Mouse (Mus musculus): ENCODE data around the gene Lrrc29.

Gene Lrrc29

DNA sequence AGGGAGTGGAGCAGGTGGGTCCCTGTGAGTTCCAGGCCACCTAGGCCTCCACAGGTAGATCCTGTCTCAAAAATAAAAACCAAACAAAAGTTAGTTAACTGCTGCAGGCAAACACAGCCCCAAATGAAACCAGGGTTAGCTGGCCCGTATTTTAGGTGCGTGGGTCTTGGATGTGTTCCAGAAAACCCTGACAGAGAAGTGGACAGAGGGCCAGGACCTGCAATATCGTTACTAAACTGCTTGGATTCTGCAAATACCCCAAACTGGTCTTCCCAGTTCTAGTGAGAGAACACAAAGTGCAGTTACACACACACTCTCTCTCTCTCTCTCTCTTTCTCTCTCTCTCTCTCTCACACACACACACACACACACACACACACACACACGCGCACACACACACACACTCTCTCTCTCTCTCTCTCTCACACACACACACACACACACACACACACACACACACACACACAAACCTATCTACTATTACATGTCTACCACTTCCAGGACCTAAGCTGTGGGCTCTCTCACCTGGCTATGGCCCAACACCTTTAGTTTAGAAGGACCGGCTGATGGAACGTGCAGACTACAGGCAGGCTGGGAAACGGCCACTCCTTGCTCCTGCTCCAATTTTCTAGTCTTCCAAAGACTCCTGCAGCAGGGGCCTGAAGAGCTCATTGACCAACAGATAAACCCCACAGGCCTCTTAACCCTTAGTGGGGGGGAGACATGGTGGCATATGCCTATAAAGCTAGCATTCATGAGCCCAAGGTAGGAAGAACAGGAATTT, 17.9 kb upstream of the Lrrc29 start:
- no peak for DNase-seq

GRCm38 (mm10) chr8:105342768-105343167, 16.7 kb upstream of the Lrrc29 start:
- DNase-seq = no peak

GRCm38 (mm10) chr8:105341399-105341798, 15.3 kb upstream of the Lrrc29 start:
- DNase-seq = no peak

GRCm38 (mm10) chr8:105339886-105340635, 14.0 kb upstream of the Lrrc29 start:
- DNase-seq = no peak

- no peak for DNase-seq
Observed at GRCm38 (mm10) chr8:105338992-105339391, 12.9 kb upstream of the Lrrc29 start.

DNA sequence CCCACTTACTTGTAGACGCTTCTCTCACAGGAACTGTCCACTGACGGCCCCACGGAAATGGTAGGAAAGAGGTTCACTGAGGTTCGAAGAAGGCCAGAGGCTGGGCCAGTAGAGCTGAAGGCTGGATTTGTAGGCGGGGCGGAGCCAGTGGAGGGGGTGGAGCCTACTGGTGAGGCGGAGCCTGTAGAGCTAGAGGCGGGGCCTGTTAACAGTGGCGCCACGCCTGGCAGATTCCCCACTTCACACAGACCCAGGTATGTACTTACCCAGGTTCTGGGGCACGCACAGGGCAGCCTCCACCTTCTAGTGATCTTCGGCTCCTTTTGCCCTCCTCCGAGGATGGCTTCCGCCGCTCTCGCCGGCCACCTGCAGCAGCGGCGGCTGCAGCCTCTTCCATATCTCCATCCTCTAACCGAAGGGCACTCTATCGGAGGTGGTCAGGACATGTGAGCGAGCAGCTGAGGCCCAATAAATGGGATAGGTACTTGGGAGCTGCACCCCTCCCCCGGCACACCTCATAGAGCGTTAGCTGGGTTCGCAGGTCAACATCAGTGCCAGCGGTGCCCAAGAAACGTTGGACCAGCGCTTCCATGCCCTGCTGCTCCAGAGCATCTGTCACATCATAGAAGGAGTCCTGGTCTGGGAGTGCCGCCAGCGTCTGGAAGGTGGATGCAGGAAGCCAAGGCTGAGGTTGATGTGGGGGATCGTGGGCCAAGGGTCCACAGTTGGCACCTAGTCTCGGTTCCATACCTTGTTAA, 10.5 kb upstream of the Lrrc29 start:
- DNase-seq = no peak

DNA sequence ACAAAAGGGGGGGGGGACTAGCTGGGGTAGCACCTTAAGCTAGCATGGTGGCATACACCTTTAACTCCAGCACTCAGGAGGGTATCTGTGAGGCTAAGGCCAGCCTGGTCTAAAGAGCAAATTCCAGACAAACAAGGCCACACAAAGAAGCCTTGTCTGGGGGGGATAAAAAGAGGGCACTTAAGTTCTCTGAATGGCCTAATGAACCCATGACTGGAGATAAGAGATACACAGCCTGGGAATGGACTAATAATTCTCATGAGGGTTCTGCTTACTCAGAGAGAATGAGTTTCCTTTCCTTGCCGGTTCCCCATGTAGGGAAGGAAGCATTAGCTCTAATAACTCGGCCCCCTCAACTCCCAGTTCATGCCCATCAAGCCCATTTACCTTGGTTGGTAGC, 6.4 kb upstream of the Lrrc29 start:
- DNase-seq = no peak

DNA sequence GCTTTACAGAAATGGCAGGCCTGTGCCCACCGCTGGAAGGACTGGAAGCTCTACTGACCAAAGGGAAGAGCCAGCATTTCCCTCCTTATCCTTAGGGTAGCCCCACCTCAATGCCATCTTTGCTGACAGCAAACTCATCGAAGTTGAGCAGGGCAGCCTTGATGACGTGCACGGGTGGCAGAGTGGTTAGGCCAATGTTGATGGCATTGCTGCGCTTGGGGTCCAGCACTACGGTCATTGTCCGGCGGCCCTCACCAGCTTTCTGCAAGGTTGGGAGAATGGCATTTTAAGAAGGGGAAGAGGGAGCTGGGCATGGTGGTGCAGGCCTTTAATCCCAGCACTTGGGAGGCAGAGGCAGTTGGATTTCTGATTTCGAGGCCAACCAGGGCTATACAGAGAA, 5.9 kb upstream of the Lrrc29 start:
- no peak for DNase-seq

- DNase-seq = no peak
Observed at GRCm38 (mm10) chr8:105331469-105331868, 5.4 kb upstream of the Lrrc29 start.

DNA sequence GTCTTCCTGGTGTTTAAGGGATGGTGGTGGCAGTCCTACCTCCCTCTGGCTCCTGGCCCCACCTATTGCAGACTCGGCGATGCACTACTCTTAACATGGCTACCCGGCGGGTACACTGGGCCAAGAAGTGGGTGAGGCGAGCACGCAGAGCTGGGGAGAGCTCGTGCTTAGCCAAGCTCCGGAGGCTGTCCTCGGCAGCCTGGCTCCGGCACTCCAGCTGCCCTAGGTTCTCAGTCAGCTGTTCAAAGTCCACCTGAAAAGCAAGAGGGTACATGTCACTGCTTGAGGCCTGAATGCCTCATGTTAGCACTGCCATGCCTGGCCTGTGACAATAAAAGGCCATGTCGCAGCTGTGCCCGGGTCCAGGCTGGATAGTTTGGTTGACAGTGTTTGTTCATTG, 4.2 kb upstream of the Lrrc29 start:
- DNase-seq = no peak

GRCm38 (mm10) chr8:105326968-105327367, 890 bp upstream of the Lrrc29 start:
- DNase-seq = no peak

DNA sequence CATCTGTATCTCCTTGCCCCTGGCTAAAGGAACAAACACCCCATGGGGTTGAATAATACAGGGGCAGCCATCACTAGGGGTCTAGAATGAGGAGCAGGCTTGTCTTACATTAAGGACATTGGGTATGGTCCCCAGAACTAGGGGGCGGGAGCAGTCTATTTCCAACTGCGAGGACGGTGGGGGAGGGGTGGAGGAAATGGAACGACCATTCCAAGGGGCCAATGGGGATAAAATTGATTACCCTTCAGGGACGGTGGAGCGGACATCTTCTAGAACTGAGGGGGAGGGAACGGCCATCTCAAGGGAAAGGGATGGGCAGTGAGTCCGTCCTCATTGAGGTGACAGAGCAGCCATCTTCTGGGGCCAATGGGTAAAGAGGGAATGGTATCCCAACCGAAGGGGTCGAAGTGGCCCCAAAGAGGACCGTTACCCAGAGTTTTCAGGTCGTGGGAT, 411 bp downstream of the Lrrc29 start:
- DNase-seq = peak; percentile 47

GRCm38 (mm10) chr8:105323183-105323582, 2.9 kb downstream of the Lrrc29 start:
- DNase-seq = no peak

GRCm38 (mm10) chr8:105318662-105319190, 7.4 kb downstream of the Lrrc29 start:
- DNase-seq = no peak

- DNase-seq = no peak
Observed at GRCm38 (mm10) chr8:105317941-105318340, 8.1 kb downstream of the Lrrc29 start.

DNA sequence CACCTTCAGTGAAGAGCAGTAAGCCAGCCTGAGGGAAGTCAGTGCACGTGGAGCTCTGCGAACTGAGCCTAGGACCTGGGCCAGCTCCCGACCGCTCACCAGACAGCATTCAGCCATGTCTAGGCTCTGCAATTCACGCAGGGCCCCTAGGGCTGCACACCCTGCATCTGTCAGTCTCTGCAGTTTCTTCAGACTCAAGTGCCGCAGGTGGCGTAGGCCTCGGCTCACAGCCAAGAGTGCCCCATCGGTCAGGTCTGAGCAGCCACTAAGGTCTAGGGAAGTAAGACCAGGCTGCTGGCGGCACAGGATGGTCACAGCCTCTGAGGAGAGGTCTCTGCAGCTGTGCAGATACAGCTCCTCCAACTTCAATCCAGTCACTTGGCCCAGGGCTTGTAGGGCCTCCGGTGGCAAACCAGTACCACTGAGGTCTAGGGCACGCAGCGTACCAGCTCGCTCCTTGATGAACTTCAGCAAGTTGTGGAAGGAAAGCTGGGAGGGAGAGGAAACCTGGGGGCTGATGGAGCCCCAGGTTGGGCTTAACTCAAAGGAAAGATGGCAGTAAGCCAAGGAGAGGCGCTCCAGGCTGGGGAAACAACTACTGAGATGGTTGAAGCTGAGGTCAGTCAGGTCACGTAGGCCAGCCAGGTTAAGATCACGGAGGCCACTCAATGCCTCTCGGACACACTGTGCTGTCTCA, 10.9 kb downstream of the Lrrc29 start:
- DNase-seq = no peak

GRCm38 (mm10) chr8:105313622-105314402, 12.3 kb downstream of the Lrrc29 start:
- DNase-seq = no peak

- no peak for DNase-seq
Observed at GRCm38 (mm10) chr8:105312891-105313481, 13.1 kb downstream of the Lrrc29 start.

- DNase-seq = no peak
Observed at GRCm38 (mm10) chr8:105311718-105312117, 14.4 kb downstream of the Lrrc29 start.

DNA sequence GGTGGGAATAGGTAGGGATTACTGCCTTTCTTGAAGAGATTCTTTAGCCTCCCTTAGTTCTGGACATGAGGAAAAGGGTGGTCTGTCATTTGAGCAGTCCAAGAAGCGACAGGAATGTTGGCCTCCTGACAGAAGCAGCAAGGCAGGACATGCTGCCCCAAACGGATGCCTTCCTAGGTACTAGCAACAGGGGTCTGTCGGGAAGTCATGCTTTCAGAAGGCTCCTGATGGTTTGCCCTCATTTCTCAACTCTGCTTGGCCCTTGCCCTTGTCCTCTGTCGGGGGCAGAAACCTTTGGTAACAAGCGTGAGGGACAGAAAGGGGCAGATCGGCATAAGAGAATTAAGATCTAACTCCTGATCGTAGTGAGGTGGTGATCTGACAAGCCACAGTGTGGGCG, 16.0 kb downstream of the Lrrc29 start:
- no peak for DNase-seq

DNA sequence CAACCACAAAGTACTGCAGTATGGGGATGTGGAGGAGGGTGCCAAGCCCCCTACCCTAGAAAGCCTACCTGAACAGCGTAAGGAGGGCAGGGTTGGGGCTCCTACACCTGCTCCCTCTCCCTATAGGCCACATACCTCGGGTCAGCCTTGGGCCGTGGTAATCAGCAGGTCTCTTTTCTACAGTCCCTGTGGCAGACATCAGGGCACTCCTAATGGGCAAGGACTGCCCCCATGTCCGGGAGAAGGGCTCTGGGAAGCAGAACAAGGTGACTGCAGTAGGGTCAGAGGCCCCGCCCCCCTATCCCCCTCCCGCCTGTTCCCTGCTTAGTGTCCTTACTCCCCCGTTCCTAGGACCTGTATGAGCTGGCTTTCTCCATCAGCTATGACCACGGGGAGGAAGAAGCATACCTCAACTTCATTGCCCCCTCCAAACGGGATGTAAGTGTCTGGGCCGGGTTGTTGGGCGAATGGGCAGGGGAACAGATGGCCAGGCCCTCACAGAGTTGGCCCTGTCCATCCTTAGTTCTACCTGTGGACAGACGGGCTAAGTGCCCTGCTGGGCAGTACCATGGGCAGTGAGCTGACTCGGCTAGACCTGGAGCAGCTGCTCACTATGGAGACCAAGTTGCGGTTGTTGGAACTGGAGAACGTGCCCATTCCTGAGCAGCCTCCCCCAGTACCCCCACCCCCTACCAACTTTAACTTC, 16.8 kb downstream of the Lrrc29 start:
- DNase-seq = no peak
